Mouse (Mus musculus) lung, postnatal 0 days (tissue): Measurements from ENCODE around the gene Rassf1. TPM values are rescaled to one million over a fixed set of nuclear protein-coding genes. Genes with fewer than 3 reads are reported as not detected.

ENCODE experiments used
- ATAC-seq: fragments of 200-750 bp; cut with Nextera tagmentation; 2 replicates; pipeline ENCODE4 v1.8.0; 2017; ENCODE audit warnings: moderate library complexity
- DNase-seq: peaks from one replicate; pipeline ENCODE4 v3.0.0-alpha.2; 2016; ENCODE audit warnings: low spot score
- H3K27ac ChIP-seq: fragments of 300-500 bp; sonication (generic); 2 replicates; pipeline ENCODE4 v1.5.1; 2014; ENCODE audit warnings: antibody characterized with exemption, mild to moderate bottlenecking, low read length, mixed read lengths
- H3K27me3 ChIP-seq: fragments of 300-500 bp; sonication (generic); replicated peaks from 2 replicates; pipeline ENCODE4 v1.6.1; 2014; ENCODE audit warnings: low read length, mixed read lengths; ENCODE audit not compliant: insufficient read depth
- H3K36me3 ChIP-seq: fragments of 300-500 bp; sonication (generic); 2 replicates; pipeline ENCODE4 v1.6.1; 2014; ENCODE audit warnings: low read length, mixed read lengths; ENCODE audit not compliant: insufficient read depth
- H3K4me1 ChIP-seq: fragments of 300-500 bp; sonication (generic); 2 replicates; pipeline ENCODE4 v1.6.1; 2014; ENCODE audit warnings: antibody characterized with exemption, low read depth, low read length, mixed read lengths; ENCODE audit not compliant: insufficient read depth
- H3K4me2 ChIP-seq: fragments of 300-500 bp; sonication (generic); replicated peaks from 2 replicates; pipeline ENCODE4 v1.6.1; 2014; ENCODE audit warnings: low read depth, mild to moderate bottlenecking, low read length, moderate library complexity, mixed read lengths
- H3K4me3 ChIP-seq: fragments of 300-500 bp; sonication (generic); 2 replicates; pipeline ENCODE4 v1.5.1; 2014; ENCODE audit warnings: low read depth, low read length
- H3K9ac ChIP-seq: fragments of 300-500 bp; sonication (generic); replicated peaks from 2 replicates; pipeline ENCODE4 v1.6.1; 2014; ENCODE audit warnings: low read depth, mild to moderate bottlenecking
- H3K9me3 ChIP-seq: fragments of 300-500 bp; sonication (generic); 2 replicates; pipeline ENCODE4 v1.6.1; 2016; ENCODE audit warnings: low read length, mixed read lengths
- CTCF ChIP-seq: IDR thresholded peaks from 2 replicates; pipeline ENCODE4 v1.5.1; 2016; ENCODE audit warnings: antibody characterized with exemption, mild to moderate bottlenecking
- EP300 ChIP-seq: IDR thresholded peaks from 2 replicates; pipeline ENCODE4 v1.6.1; 2016; ENCODE audit warnings: antibody characterized with exemption, mild to moderate bottlenecking, control low read depth
- WGBS: fragments of 180-500 bp; shearing (Covaris S2); extraction: QIAGEN DNeasy Blood & Tissue Kit; methylation state at CpG from one replicate; pipeline ENCODE4 v1.1.7; 2014; 5-methylcytosine and 5-hydroxymethylcytosine counted together
- polyA plus RNA-seq: library from polyadenylated mRNA; unstranded; fragments of >200 nt; fragmentation: Nextera tagmentation; extraction: Ambion mirVana; gene quantifications from 2 replicates; pipeline ENCODE4 v1.2.1, GENCODE M21; 2015

Rassf1 gene
- polyA plus RNA-seq, 1 experiment from 2014 or later = 86.1 TPM

GRCm38 (mm10) chr9:107608741-107609432 lies 57.5 kb downstream of the Rassf1 start, which contains the start of gene Sema3b:
Gene Sema3b, minus strand, starts transcription at chr9:107609229.
- no peaks in the 10 kb centered on the region for H3K9me3 ChIP-seq
- DNase-seq = peak; percentile 82
- 38% methylated on average over 12 of the region's 12 CpGs for WGBS
- no peaks in the 10 kb centered on the region for H3K36me3 ChIP-seq
- peak within 1 kb of the TSS; percentile 91 for H3K27ac ChIP-seq
- TF ChIP-seq EP300 = no peak
- no peak for TF ChIP-seq CTCF
- no peak within 1 kb of the TSS for H3K4me3 ChIP-seq
- peak within 1 kb of the TSS; percentile 44 for H3K4me2 ChIP-seq
- peak; percentile 27 for ATAC-seq
- no peaks in the 10 kb centered on the region for H3K27me3 ChIP-seq
- no peak within 1 kb of the TSS for H3K9ac ChIP-seq
- H3K4me1 ChIP-seq = peaks cover 18% of the 10 kb centered on the region

GRCm38 (mm10) chr9:107609433-107609830 lies 58.1 kb downstream of the Rassf1 start:
- Histone ChIP-seq H3K9ac (no peak overlapping the region), H3K9me3 (no peaks in the 10 kb centered on the region), H3K27me3 (no peaks in the 10 kb centered on the region), H3K4me3 (no peak overlapping the region), H3K27ac (no peak overlapping the region), H3K36me3 (0 out of 2 replicates have a peak, but pooled peaks cover under 1% of the 10 kb centered on the region), H3K4me1 (peaks cover 18% of the 10 kb centered on the region), H3K4me2 (no peak overlapping the region)
- 70% methylated on average over 4 of the region's 4 CpGs for WGBS
- no peak for DNase-seq
- TF ChIP-seq EP300 (no peak), CTCF (no peak)
- ATAC-seq = no peak

GRCm38 (mm10) chr9:107611456-107612190 lies 60.3 kb downstream of the Rassf1 start:
- TF ChIP-seq CTCF (no peak), EP300 (no peak)
- peaks cover 18% of the 10 kb centered on the region for H3K4me1 ChIP-seq
- H3K36me3 ChIP-seq = peaks cover 22% of the 10 kb centered on the region
- DNase-seq (peak; percentile 50), ATAC-seq (no peak)
- peak overlapping the region; percentile 61 for H3K4me2 ChIP-seq
- no peaks in the 10 kb centered on the region for H3K9me3 ChIP-seq
- WGBS = 42% methylated on average over 6 of the region's 6 CpGs
- no peak overlapping the region for H3K4me3 ChIP-seq
- peak overlapping the region; percentile 96 for H3K27ac ChIP-seq
- H3K9ac ChIP-seq = peak overlapping the region; percentile 29
- no peaks in the 10 kb centered on the region for H3K27me3 ChIP-seq

Other genes with a start within 250 kb of the Rassf1 start
- gene Hemk1, start 213.2 kb upstream of the Rassf1 start, polyA plus RNA-seq = 5.9 and 8.3 TPM in 2 replicates
- gene 6430571L13Rik, start 211.0 kb upstream of the Rassf1 start, polyA plus RNA-seq = 0.23 and 0.36 TPM in 2 replicates
- 0.04 TPM in 1 of 2 replicates, not detected in the other for gene Cacna2d2, start 151.9 kb upstream of the Rassf1 start, polyA plus RNA-seq
- gene Tmem115, start 17.6 kb upstream of the Rassf1 start, polyA plus RNA-seq = 48.4 and 48.5 TPM in 2 replicates
- gene Cyb561d2, start 9.4 kb upstream of the Rassf1 start, polyA plus RNA-seq = 29.7 and 34.7 TPM in 2 replicates
- 24.7 and 28.0 TPM in 2 replicates for gene Nprl2, start 9.3 kb upstream of the Rassf1 start, polyA plus RNA-seq
- gene Zmynd10, start 4.3 kb upstream of the Rassf1 start, polyA plus RNA-seq = 9.1 and 10.7 TPM in 2 replicates
- gene Tusc2, start 11.7 kb downstream of the Rassf1 start, polyA plus RNA-seq = 38.1 and 41.5 TPM in 2 replicates
- gene Hyal2, start 16.4 kb downstream of the Rassf1 start, polyA plus RNA-seq = 103 and 104 TPM in 2 replicates
- 9.7 and 11.0 TPM in 2 replicates for gene Hyal1, start 25.4 kb downstream of the Rassf1 start, polyA plus RNA-seq
- 17.9 and 22.0 TPM in 2 replicates for gene Naa80, start 27.3 kb downstream of the Rassf1 start, polyA plus RNA-seq
- 1.7 and 2.2 TPM in 2 replicates for gene Hyal3, start 29.3 kb downstream of the Rassf1 start, polyA plus RNA-seq
- gene Ifrd2, start 36.1 kb downstream of the Rassf1 start, polyA plus RNA-seq = 22.4 and 24.1 TPM in 2 replicates
- 31.9 and 34.3 TPM in 2 replicates for gene Sema3b, start 57.7 kb downstream of the Rassf1 start, polyA plus RNA-seq
- 414 and 417 TPM in 2 replicates for gene Gnai2, start 83.8 kb downstream of the Rassf1 start, polyA plus RNA-seq
- gene Slc38a3, start 118.0 kb downstream of the Rassf1 start, polyA plus RNA-seq = 0.51 and 0.81 TPM in 2 replicates
- 0.23 and 0.30 TPM in 2 replicates for gene Gnat1, start 128.2 kb downstream of the Rassf1 start, polyA plus RNA-seq
- 23.4 and 24.9 TPM in 2 replicates for gene Sema3f, start 158.9 kb downstream of the Rassf1 start, polyA plus RNA-seq
- 119 and 128 TPM in 2 replicates for gene Rbm5, start 219.4 kb downstream of the Rassf1 start, polyA plus RNA-seq